Mouse (Mus musculus) bone marrow macrophage, adult 2 months (primary cell): ENCODE results near the gene Spaca4.

ENCODE experiments used
- CTCF ChIP-seq: IDR thresholded peaks from 2 replicates; pipeline ENCODE4 v1.5.1; 2012; ENCODE audit warnings: low read depth, mild to moderate bottlenecking, low read length, moderate library complexity
- POLR2A ChIP-seq: IDR thresholded peaks from 2 replicates; pipeline ENCODE4 v1.6.1; 2012; ENCODE audit warnings: mild to moderate bottlenecking, low read depth, low read length, borderline replicate concordance

- TF ChIP-seq CTCF (no peak), POLR2A (no peak)
Measured at GRCm38 (mm10) chr7:45721642-45722347, 3.8 kb downstream of the Spaca4 start.
